Mouse (Mus musculus): Measurements from ENCODE around the gene Ticam1. TPM values are rescaled to one million over a fixed set of nuclear protein-coding genes. Genes with fewer than 3 reads are reported as not detected.
"Not testable (repeated sequence)": the region's sequence is repeated elsewhere in the genome, so short reads cannot be mapped to it uniquely, and the experiment has no call there.

Gene Ticam1
- polyA plus RNA-seq, 1 experiment: 4.5 TPM

DNA sequence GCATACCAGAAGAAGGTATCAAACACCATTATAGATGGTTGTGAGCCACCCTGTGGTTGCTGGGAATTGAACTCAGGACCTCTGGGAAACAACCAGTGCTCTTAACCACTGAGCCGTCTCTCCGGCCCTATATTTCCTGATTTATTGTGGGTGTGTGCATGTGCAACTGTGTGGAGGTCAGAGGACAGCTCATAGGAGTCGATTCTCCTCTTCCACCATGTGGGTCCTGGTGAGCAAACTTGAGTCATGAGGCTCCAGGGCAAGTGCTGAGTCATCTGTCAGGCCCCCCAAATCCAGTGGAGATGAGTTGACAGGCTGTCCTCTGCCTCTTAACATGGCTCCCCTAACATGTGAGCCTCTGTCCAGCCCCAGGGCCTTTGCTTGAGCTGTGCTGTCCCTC is 10.7 kb downstream of the Ticam1 start:
- no peak for DNase-seq (ENCODE audit: extremely low spot score in 1 of 2, low spot score in 1 of 2)

GRCm38 (mm10) chr17:56265011-56265410 is 11.6 kb downstream of the Ticam1 start:
- DNase-seq (ENCODE audit: extremely low spot score in 1 of 2, low spot score in 1 of 2): no peak

GRCm38 (mm10) chr17:56264020-56264419 is 12.6 kb downstream of the Ticam1 start:
- DNase-seq (ENCODE audit: extremely low spot score in 1 of 2, low spot score in 1 of 2): peak; percentile 69 to 92

DNA sequence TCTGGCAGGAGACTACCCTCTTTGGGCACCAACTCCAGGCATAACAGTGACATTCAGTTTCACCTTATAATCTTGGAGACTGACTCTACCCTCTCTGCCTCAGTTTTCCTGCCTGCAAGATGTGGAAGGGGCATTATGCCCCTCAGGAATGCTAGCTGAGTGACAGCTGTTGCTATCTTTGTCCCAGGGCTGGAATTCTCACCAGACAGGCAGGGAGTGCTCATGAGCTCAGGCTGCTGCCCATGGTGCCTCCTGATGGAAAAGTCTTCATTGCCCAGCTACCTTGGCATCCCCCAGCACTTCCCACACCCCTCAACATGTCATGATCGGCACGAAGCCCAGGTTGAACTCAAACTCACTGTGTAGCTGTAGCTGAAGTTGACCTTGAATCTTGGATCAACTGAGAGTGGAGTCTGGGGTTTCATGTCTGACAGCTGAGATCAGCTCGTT is 13.9 kb downstream of the Ticam1 start:
- no peak for DNase-seq (ENCODE audit: extremely low spot score in 1 of 2, low spot score in 1 of 2)

DNA sequence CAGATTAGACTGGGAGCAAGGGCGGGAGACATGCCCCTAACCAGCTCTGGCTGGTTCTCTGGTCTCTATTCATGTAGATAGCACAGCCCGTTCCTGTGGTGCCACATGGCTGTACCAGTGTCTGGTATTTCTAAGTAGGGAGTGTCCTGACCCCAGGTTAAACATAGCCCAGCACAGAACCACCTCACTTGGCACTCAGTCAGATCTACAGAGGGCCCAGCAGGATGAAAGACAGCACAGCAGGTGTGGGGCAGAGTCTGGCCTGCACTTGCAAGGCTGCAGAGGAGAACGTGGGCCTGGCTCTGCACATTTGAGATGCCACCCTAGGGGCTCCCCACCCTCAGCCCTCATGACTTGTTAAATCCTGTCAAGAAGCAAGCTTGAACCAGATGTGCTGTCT is 15.4 kb downstream of the Ticam1 start:
- no peak for DNase-seq (ENCODE audit: extremely low spot score in 1 of 2, low spot score in 1 of 2)

DNA sequence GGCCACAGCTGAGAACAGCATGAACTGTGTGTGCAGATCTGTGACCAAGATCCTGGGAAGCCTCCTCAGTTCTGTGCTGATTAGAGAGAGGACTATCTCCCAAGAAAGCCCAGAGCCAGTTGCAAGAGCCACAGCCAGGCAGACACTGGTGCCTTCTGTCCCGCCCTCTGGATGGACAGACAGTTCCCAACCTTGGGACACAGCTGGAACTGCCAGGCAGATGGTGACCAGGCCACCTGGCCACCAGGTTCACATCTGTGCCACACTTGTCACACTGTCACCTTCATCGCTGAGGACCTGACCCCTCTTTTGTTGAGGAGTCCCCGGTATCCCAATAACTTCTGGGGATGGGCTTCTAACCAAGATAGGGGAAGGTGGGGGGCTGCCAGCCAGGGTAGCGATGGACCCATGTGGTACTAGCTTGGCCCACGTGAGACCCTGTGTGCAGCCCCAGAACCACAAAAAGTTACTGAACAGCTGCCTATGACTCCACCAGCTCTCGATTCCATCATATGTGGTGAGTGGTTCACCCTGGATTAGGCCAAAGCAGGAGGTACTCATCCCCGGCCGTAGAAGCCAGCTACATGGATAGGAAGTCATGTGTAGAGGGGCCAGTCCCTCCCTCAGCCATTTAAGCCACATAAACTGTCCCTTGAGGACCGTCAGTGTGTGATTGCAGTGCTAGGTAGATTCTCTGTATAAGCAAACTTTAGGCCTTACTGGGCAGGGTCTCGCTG is 17.1 kb downstream of the Ticam1 start:
- no peak for DNase-seq (ENCODE audit: extremely low spot score in 1 of 2, low spot score in 1 of 2)

- not testable (repeated sequence) for DNase-seq (ENCODE audit: extremely low spot score in 1 of 2, low spot score in 1 of 2)
These were observed 17.8 kb downstream of the Ticam1 start for GRCm38 (mm10) chr17:56258812-56259211.

DNA sequence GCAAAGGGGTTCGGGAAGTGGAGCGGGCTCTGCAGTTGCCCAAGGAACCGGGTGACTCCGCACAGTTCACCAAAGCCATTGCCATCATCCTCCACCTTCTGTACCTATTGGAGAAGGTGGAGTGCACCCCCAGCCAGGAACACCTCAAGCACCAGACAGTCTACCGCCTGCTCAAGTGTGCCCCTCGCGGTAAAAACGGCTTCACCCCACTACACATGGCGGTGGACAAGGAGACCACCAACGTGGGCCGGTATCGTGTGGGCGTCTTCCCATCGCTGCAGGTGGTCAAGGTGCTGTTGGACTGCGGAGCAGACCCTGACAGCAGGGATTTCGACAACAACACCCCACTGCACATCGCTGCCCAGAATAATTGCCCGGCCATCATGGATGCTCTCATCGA is 18.3 kb downstream of the Ticam1 start:
- not testable (repeated sequence) for DNase-seq (ENCODE audit: extremely low spot score in 1 of 2, low spot score in 1 of 2)

DNA sequence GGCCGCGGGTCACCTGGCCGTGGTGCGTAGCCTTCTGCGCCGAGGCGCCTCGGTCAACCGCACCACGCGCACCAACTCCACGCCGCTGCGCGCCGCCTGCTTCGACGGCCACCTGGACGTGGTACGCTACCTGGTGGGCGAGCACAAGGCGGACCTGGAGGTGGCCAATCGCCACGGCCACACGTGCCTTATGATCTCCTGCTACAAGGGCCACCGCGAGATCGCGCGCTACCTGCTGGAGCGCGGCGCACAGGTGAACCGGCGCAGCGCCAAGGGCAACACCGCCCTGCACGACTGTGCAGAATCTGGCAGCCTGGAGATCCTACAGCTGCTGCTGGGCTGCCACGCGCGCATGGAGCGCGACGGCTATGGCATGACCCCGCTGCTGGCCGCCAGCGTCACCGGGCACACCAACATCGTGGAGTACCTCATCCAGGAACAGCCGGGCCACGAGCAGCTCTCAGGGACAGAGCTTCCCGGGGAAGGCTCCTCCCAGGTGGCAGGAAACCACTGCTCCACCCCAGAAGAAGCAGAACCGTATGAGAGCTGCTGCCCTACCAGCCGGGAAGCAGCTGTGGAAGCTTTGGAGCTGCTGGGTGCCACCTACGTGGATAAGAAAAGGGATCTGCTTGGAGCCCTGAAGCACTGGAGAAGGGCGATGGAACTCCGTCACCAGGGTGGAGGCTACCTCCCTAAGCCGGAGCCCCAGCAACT is 19.2 kb downstream of the Ticam1 start:
- DNase-seq (ENCODE audit: extremely low spot score in 1 of 2, low spot score in 1 of 2): no peak

- DNase-seq (ENCODE audit: extremely low spot score in 1 of 2, low spot score in 1 of 2): peak; percentile 98 to 99
These were observed 20.2 kb downstream of the Ticam1 start, which contains the start of gene Fem1a for GRCm38 (mm10) chr17:56256239-56256881. Gene Fem1a (plus strand): TSS chr17:56256810.

- DNase-seq (ENCODE audit: extremely low spot score in 1 of 2, low spot score in 1 of 2): peak; percentile 98 to 100
These were observed 20.7 kb downstream of the Ticam1 start for GRCm38 (mm10) chr17:56255863-56256238.

DNA sequence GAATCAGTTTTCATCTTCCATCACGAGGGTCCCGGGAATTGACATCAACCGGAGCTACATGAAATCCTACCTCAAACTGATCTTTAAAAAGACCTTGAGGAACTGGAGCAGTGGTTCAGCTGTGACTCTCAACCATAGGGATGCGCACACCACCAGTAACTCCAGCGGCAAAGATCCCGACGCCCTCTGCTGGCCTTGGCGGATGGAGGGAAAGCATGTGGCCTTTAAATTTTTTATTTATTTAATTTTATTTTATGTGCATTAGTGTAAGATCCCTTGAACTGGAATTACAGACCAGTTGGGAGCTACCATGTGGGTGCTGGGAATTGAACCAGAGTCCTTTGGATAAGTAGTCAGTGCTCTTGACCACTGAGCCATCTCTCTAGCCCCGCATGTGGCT is 21.2 kb downstream of the Ticam1 start:
- peak in 1 of 2 experiments; percentile 73 for DNase-seq (ENCODE audit: extremely low spot score in 1 of 2, low spot score in 1 of 2)

GRCm38 (mm10) chr17:56254695-56255094 is 21.9 kb downstream of the Ticam1 start:
- no peak for DNase-seq (ENCODE audit: extremely low spot score in 1 of 2, low spot score in 1 of 2)

GRCm38 (mm10) chr17:56251136-56251829 is 25.3 kb downstream of the Ticam1 start:
- peak; percentile 65 to 83 for DNase-seq (ENCODE audit: extremely low spot score in 1 of 2, low spot score in 1 of 2)

GRCm38 (mm10) chr17:56245608-56246007 is 31.0 kb downstream of the Ticam1 start:
- no peak for DNase-seq (ENCODE audit: extremely low spot score in 1 of 2, low spot score in 1 of 2)

- DNase-seq (ENCODE audit: extremely low spot score in 1 of 2, low spot score in 1 of 2): peak; percentile 71 to 85
These were observed 34.8 kb downstream of the Ticam1 start for GRCm38 (mm10) chr17:56241541-56242401.

GRCm38 (mm10) chr17:56233818-56234469 is 42.6 kb downstream of the Ticam1 start:
- peak; percentile 77 to 88 for DNase-seq (ENCODE audit: extremely low spot score in 1 of 2, low spot score in 1 of 2)

- DNase-seq (ENCODE audit: extremely low spot score in 1 of 2, low spot score in 1 of 2): no peak
These were observed 43.2 kb downstream of the Ticam1 start for GRCm38 (mm10) chr17:56233389-56233788.

DNA sequence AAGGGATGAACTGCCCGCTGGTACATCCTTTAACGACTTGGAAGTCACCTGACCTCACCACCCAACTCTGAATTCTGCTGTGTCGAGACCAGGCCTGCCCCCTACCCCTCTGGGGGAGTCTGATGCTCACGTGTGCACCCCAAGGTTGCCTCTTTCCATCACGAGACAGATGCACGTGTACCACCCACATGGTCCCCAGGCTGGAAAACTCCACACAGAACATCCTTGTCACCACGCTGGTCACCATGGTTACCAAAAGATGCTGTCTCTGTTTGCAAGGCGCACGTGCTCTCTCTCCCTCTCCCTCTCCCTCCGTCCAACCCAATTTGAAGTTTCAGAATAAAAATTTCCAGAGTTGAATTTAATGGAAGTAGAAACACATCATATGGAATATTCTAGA is 46.6 kb downstream of the Ticam1 start:
- peak; percentile 83 to 89 for DNase-seq (ENCODE audit: extremely low spot score in 1 of 2, low spot score in 1 of 2)

Measured in frontal cortex, adult 2 months (tissue).